Mouse (Mus musculus): ENCODE measurements at regions not wholly inside any gene's neighbourhood (a gene's known extent, or its start where the extent isn't known, plus 50 kb on each side); places are given as distances from the start of the nearest gene placed in this dataset.

GRCm38 (mm10) chr11:112068821-112069220 lies 713.2 kb upstream of the Sox9 start:
- DNase-seq (ENCODE audit: extremely low read depth, insufficient read length, low spot score) = no peak

DNA sequence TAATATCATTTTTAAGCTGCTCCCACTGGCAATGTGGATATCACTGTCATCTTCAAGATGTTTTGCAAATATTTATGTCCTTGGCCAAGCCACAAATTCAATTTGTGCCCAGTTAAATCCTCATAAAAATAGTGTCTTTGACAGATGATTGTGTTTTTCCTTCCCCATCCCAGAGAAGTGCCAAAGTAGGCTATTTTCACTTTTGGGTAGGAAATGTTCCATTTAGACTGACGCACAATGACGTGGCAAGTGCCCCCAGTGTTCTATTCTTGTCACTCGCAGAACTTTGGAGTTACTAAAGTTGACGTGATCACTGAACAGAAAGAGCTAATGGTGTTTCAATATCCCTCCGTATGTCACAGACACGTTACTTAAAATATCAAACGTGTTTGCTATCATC lies 710.5 kb upstream of the Sox9 start:
- DNase-seq (ENCODE audit: extremely low read depth, insufficient read length, low spot score) = peak; percentile 8

GRCm38 (mm10) chr11:112081386-112081785 lies 700.6 kb upstream of the Sox9 start:
- no peak for DNase-seq (ENCODE audit: extremely low read depth, insufficient read length, low spot score)

GRCm38 (mm10) chr11:112083019-112083418 lies 699.0 kb upstream of the Sox9 start:
- DNase-seq (ENCODE audit: extremely low read depth, insufficient read length, low spot score) = no peak

GRCm38 (mm10) chr11:112092168-112092567 lies 689.9 kb upstream of the Sox9 start:
- DNase-seq (ENCODE audit: extremely low read depth, insufficient read length, low spot score) = no peak

DNA sequence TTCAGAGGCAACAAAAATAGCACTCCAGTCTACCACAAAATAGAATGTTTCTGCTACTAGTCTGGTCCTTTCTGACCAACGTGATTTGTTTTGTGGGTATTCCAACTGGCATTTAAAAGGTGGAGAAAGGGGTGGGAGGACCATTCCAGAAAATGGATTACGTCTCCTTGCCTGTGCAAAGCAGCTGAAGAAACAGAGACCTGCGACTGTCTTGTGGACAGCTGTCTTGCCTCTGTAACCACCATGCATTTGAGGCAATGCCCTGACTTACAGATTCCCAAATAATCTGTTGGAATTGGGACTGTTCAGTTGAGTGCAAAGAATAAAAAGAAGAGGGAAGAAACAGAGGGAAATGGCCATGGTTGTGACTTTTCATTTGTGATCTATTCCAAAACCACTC lies 687.0 kb upstream of the Sox9 start:
- no peak for DNase-seq (ENCODE audit: extremely low read depth, insufficient read length, low spot score)

DNA sequence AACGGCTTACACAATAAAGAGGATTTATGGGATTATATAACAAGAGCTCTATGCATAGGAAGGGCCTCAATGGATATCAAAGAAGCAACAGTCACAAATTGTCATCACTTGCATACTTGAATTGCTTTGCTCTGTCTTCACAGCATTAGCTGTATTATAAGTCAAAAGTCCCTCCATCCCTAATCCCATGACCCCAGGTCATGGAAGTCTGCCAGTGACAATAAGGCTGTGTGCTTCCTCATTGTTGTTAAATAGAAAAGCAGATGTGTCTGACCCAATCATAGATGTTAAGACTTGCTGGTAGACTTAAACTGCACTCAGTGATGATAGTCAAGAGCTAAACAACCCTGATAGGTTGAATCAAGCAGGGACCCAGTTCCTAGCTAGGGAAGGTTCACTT lies 683.9 kb upstream of the Sox9 start:
- no peak for DNase-seq (ENCODE audit: extremely low read depth, insufficient read length, low spot score)

- no peak for DNase-seq (ENCODE audit: extremely low read depth, insufficient read length, low spot score)
These were observed 678.8 kb upstream of the Sox9 start for GRCm38 (mm10) chr11:112103252-112103651.

GRCm38 (mm10) chr11:112106891-112107290 lies 675.1 kb upstream of the Sox9 start:
- DNase-seq (ENCODE audit: extremely low read depth, insufficient read length, low spot score) = no peak

- DNase-seq (ENCODE audit: extremely low read depth, insufficient read length, low spot score) = no peak
These were observed 674.7 kb upstream of the Sox9 start for GRCm38 (mm10) chr11:112107314-112107713.

DNA sequence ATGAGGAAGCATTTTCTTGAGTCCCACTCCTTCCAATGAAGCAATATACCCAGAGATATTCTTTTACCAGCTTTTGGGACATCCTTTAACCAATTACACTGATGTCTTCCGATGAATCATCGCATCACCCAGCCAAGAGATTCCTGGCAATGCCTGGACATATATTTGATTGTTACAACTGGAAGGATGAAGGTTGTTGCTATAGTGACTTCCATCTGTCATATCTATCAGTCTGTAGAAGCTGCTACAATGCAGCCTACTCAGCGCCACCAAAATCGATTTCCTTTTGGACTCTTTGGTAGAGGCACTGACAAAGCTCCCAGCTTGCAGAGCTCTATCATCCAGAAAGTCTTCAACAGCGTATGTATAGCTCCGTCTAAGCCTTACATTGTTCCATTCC lies 661.0 kb upstream of the Sox9 start:
- DNase-seq (ENCODE audit: extremely low read depth, insufficient read length, low spot score) = no peak

DNA sequence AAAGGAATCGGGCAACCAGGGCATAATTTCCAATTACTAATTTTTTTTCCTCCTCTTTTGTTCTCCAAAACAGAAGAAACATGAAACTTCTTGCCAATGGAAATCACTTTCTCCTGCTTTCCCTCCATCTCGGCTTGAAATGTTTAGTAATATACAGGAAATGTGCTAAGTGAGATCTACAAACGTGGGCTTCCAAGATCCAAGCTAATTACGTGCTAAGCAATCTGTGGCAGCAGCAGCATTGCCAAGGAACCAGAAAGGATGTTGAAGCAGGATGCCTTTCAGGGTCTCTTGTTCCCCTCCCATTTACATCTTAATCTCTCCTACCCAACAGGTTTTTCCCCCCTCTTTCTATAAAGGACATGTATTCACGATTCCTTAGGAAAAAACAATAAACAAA lies 660.2 kb upstream of the Sox9 start:
- no peak for DNase-seq (ENCODE audit: extremely low read depth, insufficient read length, low spot score)

- no peak for DNase-seq (ENCODE audit: extremely low read depth, insufficient read length, low spot score)
These were observed 656.6 kb upstream of the Sox9 start for GRCm38 (mm10) chr11:112125249-112125933.

- no peak for DNase-seq (ENCODE audit: extremely low read depth, insufficient read length, low spot score)
These were observed 651.9 kb upstream of the Sox9 start for GRCm38 (mm10) chr11:112130090-112130489.

DNA sequence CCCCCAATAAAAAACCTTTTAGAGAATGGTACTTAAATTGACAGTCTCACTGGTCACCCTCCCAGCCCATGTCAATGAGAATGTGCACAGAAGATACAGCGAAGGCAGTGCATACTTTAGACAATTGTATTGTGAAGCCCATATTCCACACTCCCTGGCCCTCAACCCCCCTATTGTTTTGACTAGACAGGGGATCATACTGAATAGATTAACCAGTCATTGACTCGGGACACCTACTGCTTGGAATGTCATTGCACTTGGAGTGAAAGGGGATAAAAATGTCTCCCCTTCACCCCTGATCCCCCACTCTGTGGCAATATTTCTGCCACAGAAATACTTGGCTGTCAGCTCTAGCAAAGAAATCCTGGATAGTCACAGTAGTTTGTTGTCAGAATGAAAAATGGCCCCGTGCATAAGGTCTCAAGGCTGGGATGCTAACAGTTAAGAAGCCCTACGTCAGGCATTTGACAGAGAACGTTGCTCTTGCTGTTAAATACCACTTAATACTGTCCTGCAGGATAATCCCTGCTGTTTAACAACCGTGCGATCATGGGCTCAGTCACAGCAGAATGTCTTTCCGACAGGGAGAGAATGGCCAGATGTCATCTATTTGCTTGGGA lies 644.5 kb upstream of the Sox9 start:
- DNase-seq (ENCODE audit: extremely low read depth, insufficient read length, low spot score) = no peak

GRCm38 (mm10) chr11:112140058-112140457 lies 642.0 kb upstream of the Sox9 start:
- no peak for DNase-seq (ENCODE audit: extremely low read depth, insufficient read length, low spot score)

DNA sequence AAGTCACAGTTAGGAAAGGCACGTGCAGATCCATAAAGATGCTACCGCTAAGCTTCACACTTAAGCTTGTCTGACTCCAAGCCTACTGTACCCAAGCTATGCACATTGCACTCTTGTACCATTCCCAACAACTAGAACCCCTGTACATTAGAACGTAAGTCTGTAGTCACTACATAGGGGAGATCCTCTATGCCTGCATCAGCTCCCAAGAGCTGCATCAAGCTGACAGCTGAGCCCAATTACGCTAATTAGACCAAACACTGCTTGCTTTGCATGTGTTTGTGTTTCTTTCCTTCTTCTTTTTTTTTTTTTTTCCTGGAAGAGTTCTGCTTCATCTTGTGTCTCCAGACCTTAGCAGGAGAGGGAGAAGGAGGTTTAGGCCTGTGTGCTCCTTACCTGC lies 641.5 kb upstream of the Sox9 start:
- no peak for DNase-seq (ENCODE audit: extremely low read depth, insufficient read length, low spot score)

GRCm38 (mm10) chr11:112140912-112141311 lies 641.1 kb upstream of the Sox9 start:
- no peak for DNase-seq (ENCODE audit: extremely low read depth, insufficient read length, low spot score)

- DNase-seq (ENCODE audit: extremely low read depth, insufficient read length, low spot score) = no peak
These were observed 630.0 kb upstream of the Sox9 start for GRCm38 (mm10) chr11:112152051-112152450.

GRCm38 (mm10) chr11:112153198-112153597 lies 628.8 kb upstream of the Sox9 start:
- no peak for DNase-seq (ENCODE audit: extremely low read depth, insufficient read length, low spot score)

GRCm38 (mm10) chr11:112154712-112155319 lies 627.2 kb upstream of the Sox9 start:
- DNase-seq (ENCODE audit: extremely low read depth, insufficient read length, low spot score) = no peak

- no peak for DNase-seq (ENCODE audit: extremely low read depth, insufficient read length, low spot score)
These were observed 626.6 kb upstream of the Sox9 start for GRCm38 (mm10) chr11:112155339-112155955.
